Mouse (Mus musculus) forebrain, embryonic 16.5 days (tissue): ENCODE data around the gene Snd1. TPM values are rescaled to one million over a fixed set of nuclear protein-coding genes. Genes with fewer than 3 reads are reported as not detected.

Experiments
- ATAC-seq: fragments of 200-750 bp; cut with Nextera tagmentation; 2 replicates; pipeline ENCODE4 v1.8.0; 2017; ENCODE audit warnings: mild to moderate bottlenecking, moderate library complexity
- H3K27ac ChIP-seq: fragments of 300-500 bp; sonication (generic); 2 replicates; pipeline ENCODE4 v1.5.1; 2014; ENCODE audit warnings: low read length, control low read depth
- H3K27me3 ChIP-seq: fragments of 300-500 bp; sonication (generic); replicated peaks from 2 replicates; pipeline ENCODE4 v1.6.1; 2014; ENCODE audit warnings: low read length; ENCODE audit not compliant: control insufficient read depth, insufficient read depth
- H3K36me3 ChIP-seq: fragments of 300-500 bp; sonication (generic); 2 replicates; pipeline ENCODE4 v1.6.1; 2014; ENCODE audit not compliant: control insufficient read depth, insufficient read depth
- H3K4me1 ChIP-seq: fragments of 300-500 bp; sonication (generic); replicated peaks from 2 replicates; pipeline ENCODE4 v1.6.1; 2014; ENCODE audit warnings: low read length; ENCODE audit not compliant: control insufficient read depth, insufficient read depth
- H3K4me2 ChIP-seq: fragments of 300-500 bp; sonication (generic); 2 replicates; pipeline ENCODE4 v1.6.1; 2014; ENCODE audit warnings: mild to moderate bottlenecking, low read length, control low read depth
- H3K4me3 ChIP-seq: fragments of 300-500 bp; sonication (generic); replicated peaks from 2 replicates; pipeline ENCODE4 v1.5.1; 2014; ENCODE audit warnings: mild to moderate bottlenecking, low read length, control low read depth
- H3K9ac ChIP-seq: fragments of 300-500 bp; sonication (generic); replicated peaks from 2 replicates; pipeline ENCODE4 v1.6.1; 2014; ENCODE audit warnings: low read depth, low read length, control low read depth
- H3K9me3 ChIP-seq: fragments of 300-500 bp; sonication (generic); 2 replicates; pipeline ENCODE4 v1.6.1; 2016; ENCODE audit warnings: low read length; ENCODE audit not compliant: control insufficient read depth
- WGBS: fragments of 180-500 bp; shearing (Covaris S2); extraction: QIAGEN DNeasy Blood & Tissue Kit; methylation state at CpG from one replicate; pipeline ENCODE4 v1.1.7; 2014; 5-methylcytosine and 5-hydroxymethylcytosine counted together
- polyA plus RNA-seq: library from polyadenylated mRNA; unstranded; fragments of >200 nt; fragmentation: Nextera tagmentation; extraction: Ambion mirVana; gene quantifications from 2 replicates; pipeline ENCODE4 v1.2.1, GENCODE M21; 2015

Snd1 gene
- polyA plus RNA-seq, 1 experiment from 2014 or later: 81.0 TPM

- Histone ChIP-seq H3K4me1 (no peaks in the 10 kb centered on the region), H3K27me3 (no peaks in the 10 kb centered on the region), H3K9ac (no peak overlapping the region), H3K9me3 (no peaks in the 10 kb centered on the region), H3K4me2 (no peak overlapping the region), H3K36me3 (0 out of 2 replicates have a peak, but pooled peaks cover 9% of the 10 kb centered on the region), H3K4me3 (no peak overlapping the region), H3K27ac (no peak overlapping the region)
- 90% methylated on average over 1 of the region's 1 CpGs for WGBS
- ATAC-seq: no peak
These were observed 46.5 kb downstream of the Snd1 start for GRCm38 (mm10) chr6:28521416-28521815.

DNA sequence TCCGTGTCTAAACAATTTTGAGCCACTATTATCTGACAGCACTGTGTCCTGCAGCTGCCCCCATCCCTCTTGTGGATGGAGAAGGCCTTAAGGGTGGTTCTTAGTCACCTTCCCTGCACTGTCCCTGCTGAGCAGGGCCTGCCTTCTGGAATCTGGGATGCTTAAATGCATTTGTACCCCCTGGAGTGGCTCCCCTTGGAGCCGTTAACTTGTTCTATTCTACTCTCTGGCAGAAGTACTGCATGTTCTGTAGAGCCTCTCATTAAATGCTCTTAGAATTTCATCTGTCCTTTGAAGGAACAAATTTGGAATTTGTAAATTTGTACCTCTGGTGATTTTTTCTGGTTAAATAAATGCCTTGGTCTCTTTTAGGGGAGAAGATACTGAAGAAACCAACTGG, 50.6 kb downstream of the Snd1 start:
- Histone ChIP-seq H3K36me3 (peaks cover 15% of the 10 kb centered on the region; the same call in 1 of the 2 replicates), H3K4me1 (no peaks in the 10 kb centered on the region), H3K27ac (no peak overlapping the region), H3K4me2 (no peak overlapping the region), H3K27me3 (no peaks in the 10 kb centered on the region), H3K9me3 (no peaks in the 10 kb centered on the region), H3K9ac (no peak overlapping the region), H3K4me3 (no peak overlapping the region)
- 67% methylated on average over 2 of the region's 2 CpGs for WGBS
- ATAC-seq: no peak

DNA sequence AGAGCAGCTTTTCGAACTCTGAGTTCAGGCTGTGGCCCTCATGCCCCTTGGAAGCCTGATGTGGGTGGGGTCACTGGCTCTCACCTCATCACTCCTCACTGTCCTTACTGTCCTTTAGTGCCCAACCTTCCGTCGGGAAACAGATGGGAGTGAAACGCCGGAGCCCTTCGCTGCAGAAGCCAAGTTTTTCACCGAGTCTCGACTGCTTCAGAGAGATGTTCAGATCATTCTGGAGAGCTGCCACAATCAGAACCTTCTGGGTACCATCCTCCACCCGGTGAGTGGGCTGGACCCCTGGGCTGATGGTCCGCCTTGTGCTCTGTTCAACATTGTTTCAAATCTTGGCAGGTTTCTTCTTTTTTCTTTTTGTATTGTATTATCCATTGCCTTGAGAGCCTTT, 52.5 kb downstream of the Snd1 start:
- no peaks in the 10 kb centered on the region for H3K27me3 ChIP-seq
- no peak overlapping the region for H3K9ac ChIP-seq
- H3K9me3 ChIP-seq: no peaks in the 10 kb centered on the region
- H3K4me3 ChIP-seq: no peak overlapping the region
- no peak overlapping the region for H3K4me2 ChIP-seq
- H3K36me3 ChIP-seq: peaks cover 11% of the 10 kb centered on the region; the same call in 1 of the 2 replicates
- H3K27ac ChIP-seq: no peak overlapping the region
- H3K4me1 ChIP-seq: no peaks in the 10 kb centered on the region
- 86% methylated on average over 10 of the region's 10 CpGs for WGBS
- no peak for ATAC-seq

DNA sequence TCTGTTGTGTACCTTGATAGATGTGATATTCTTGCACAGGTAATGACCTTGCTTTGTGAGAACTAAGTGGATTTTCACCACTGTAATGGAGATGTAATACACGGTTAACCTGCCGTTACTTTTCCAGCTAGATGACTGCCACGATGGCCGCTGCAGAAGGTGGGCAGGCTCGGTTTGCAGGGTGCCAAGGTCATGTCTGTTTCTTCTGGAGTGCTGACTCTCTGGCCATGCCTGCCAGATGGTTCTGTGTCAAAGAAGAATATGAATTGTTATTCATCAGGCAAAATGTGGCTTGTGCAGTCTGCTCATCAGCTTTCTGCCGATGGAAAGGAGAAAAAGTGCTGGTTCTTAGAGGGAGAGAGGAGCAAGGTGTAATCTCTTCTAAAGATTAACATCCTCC, 53.3 kb downstream of the Snd1 start:
- no peaks in the 10 kb centered on the region for H3K4me1 ChIP-seq
- no peak overlapping the region for H3K9ac ChIP-seq
- WGBS: 85% methylated on average over 6 of the region's 6 CpGs
- no peaks in the 10 kb centered on the region for H3K27me3 ChIP-seq
- no peaks in the 10 kb centered on the region for H3K9me3 ChIP-seq
- H3K4me2 ChIP-seq: no peak overlapping the region
- no peak overlapping the region for H3K27ac ChIP-seq
- H3K4me3 ChIP-seq: no peak overlapping the region
- ATAC-seq: no peak
- H3K36me3 ChIP-seq: peaks cover 9% of the 10 kb centered on the region; the same call in 1 of the 2 replicates

- 83% methylated on average over 5 of the region's 5 CpGs for WGBS
- H3K36me3 ChIP-seq: no peaks in the 10 kb centered on the region
- H3K4me2 ChIP-seq: no peak overlapping the region
- H3K4me3 ChIP-seq: no peak overlapping the region
- peaks cover 13% of the 10 kb centered on the region for H3K4me1 ChIP-seq
- H3K27me3 ChIP-seq: no peaks in the 10 kb centered on the region
- ATAC-seq: no peak
- no peak overlapping the region for H3K9ac ChIP-seq
- H3K9me3 ChIP-seq: no peaks in the 10 kb centered on the region
- H3K27ac ChIP-seq: no peak overlapping the region
These were observed 61.5 kb downstream of the Snd1 start for GRCm38 (mm10) chr6:28536464-28536863.

DNA sequence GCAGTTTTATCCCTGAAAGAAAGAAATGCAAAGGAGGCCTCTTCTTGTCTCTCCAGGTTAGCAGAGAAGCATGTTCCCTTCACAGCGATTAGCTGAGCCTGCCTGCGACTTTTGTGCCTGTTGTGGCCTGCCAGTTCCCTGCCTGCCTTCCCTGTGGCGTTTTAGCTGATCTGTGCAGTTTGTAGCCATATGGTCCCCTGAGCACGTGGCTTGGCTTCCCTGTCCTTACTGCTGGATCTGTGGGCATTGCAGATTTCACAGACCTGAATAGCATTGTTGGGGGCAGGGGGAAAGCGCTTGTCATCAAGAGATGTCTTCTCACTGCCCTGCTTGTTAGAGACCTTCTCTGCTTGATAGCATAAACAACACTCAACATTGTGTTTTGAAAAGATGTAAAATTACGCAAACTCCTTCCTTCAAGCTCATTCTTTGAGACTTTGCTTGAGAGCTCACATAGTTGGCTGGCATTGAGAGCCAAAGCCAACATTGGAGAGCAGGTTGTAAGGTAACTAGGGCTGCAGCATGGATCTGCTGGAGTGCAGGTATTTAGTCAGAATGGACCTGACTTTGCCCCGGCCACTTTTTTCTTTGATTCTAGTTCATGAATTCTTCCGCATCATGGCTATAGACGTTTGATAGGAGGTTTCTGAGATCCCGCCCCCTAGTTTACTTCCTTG, 63.0 kb downstream of the Snd1 start:
- Histone ChIP-seq H3K4me2 (no peak overlapping the region), H3K9me3 (no peaks in the 10 kb centered on the region), H3K27ac (peak overlapping the region; percentile 47; the same call in 1 of the 2 replicates), H3K4me3 (no peak overlapping the region), H3K27me3 (no peaks in the 10 kb centered on the region), H3K4me1 (peaks cover 23% of the 10 kb centered on the region), H3K9ac (no peak overlapping the region), H3K36me3 (no peaks in the 10 kb centered on the region)
- peak; percentile 87 for ATAC-seq
- WGBS: 66% methylated on average over 10 of the region's 10 CpGs

DNA sequence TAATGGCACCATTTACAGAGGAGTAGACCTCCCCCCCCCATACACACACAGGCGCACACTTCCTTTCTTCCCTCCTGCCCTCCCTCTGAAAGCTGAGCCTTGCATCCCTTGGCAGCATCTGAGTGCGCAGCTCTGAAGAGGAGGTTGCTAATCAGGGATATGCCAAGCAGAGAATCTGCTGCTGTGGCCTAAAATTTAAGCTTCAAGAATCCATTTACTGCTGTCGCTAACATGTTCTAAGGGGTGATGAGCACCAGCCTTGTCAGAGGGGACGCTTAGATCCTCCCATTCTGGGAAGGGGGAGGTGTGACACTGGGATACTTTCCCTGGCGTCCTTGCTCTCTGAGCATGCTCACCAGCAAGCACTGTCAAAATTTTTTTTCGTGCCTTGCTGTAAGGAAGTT, 67.4 kb downstream of the Snd1 start:
- peak; percentile 49 for ATAC-seq

GRCm38 (mm10) chr6:28546943-28547342, 72.0 kb downstream of the Snd1 start:
- Histone ChIP-seq H3K4me2 (no peak overlapping the region), H3K27ac (no peak overlapping the region), H3K27me3 (no peaks in the 10 kb centered on the region), H3K4me3 (no peak overlapping the region), H3K36me3 (peaks cover 2% of the 10 kb centered on the region; the same call in 1 of the 2 replicates), H3K9ac (no peak overlapping the region), H3K9me3 (no peaks in the 10 kb centered on the region), H3K4me1 (peaks cover 5% of the 10 kb centered on the region)
- WGBS: 69% methylated on average over 2 of the region's 2 CpGs
- no peak for ATAC-seq

More for the DNA sequence above, 67.4 kb downstream of the Snd1 start:
- H3K36me3 ChIP-seq: peaks cover 2% of the 10 kb centered on the region; the same call in 1 of the 2 replicates
- no peak overlapping the region for H3K9ac ChIP-seq
- H3K4me2 ChIP-seq: no peak overlapping the region
- no peaks in the 10 kb centered on the region for H3K9me3 ChIP-seq
- peak overlapping the region; percentile 63 for H3K27ac ChIP-seq
- 62% methylated on average over 6 of the region's 6 CpGs for WGBS
- H3K4me3 ChIP-seq: no peak overlapping the region
- peaks cover 22% of the 10 kb centered on the region for H3K4me1 ChIP-seq
- H3K27me3 ChIP-seq: no peaks in the 10 kb centered on the region

DNA sequence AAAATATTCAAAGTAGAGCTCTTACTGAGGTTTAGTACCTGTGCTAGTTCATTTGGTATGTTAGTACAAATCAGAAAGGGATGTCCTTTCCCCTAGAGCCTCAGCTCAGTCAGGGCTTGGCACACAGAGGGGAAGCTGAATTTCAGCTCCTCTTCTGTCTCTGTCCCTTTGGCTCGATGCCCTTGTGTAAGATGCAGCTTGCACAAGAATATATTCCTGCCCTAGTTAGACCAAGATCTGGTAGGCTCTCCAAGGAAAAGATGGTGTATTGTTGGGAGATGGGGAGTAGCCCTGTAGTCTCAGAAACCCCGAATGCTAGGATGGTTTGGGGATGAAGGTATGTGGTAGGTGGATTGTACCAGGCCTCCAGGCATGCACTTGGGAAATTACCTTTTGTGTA, 74.4 kb downstream of the Snd1 start:
- no peaks in the 10 kb centered on the region for H3K4me1 ChIP-seq
- H3K27me3 ChIP-seq: no peaks in the 10 kb centered on the region
- H3K4me3 ChIP-seq: no peak overlapping the region
- no peak for ATAC-seq
- no peak overlapping the region for H3K4me2 ChIP-seq
- H3K36me3 ChIP-seq: peaks cover 2% of the 10 kb centered on the region; the same call in 1 of the 2 replicates
- no peak overlapping the region for H3K9ac ChIP-seq
- WGBS: 90% methylated on average over 2 of the region's 2 CpGs
- no peak overlapping the region for H3K27ac ChIP-seq
- no peaks in the 10 kb centered on the region for H3K9me3 ChIP-seq
